Mouse (Mus musculus): Measurements from ENCODE around the gene Inafm2.

DNA sequence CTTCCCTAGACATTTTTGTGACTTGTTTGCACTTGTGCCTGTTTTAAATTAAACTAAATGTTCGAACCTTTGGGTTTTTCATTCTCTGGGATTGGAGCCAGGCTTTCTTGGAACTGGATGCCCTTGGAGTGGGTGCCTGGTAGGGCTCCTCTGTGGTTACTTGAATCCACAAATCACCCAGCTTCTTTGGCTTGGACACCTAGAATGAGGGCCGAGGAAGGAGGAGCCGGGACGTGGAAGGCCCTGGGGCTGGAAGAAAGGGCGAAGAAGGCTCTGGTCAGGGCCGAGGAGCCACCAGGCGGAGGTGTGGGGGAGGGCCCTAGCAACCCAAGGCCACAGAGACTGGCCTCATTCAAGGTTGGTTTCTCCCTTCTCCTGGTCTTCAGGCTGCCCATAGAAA lies 47.6 kb upstream of the Inafm2 start:
- TF ChIP-seq POLR2A (IDR thresholded peaks at IDR 0.05; ENCODE audit: low read depth, low read length) (no peak), CTCF (IDR thresholded peaks at IDR 0.05; ENCODE audit: extremely low read depth, insufficient read depth, insufficient read length, insufficient replicate concordance) (no peak)

Measured in spleen, adult 2 months (tissue).